25 mouse cellular contexts compared by ENCODE assay signal in the genomic region with DNA sequence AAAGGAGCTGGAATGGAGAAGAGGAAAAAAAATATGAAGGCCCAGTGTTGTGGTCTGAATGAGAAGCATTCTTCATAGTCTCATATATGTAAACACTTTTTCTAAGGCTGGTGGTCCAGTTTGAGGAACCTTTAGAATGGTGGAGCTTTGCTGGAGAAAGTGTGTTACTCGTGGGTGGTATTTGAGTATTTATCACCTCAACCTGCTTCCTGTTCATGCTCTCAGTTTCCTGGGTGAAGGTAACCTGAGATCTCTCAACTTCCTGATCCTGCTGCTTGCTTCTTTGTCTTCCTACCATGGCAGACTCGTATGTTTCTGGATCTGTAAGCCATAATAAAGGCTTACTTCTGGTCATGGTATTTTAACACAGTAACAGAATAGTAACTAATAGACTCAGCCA.
"Had no signal": no experiment of that assay in that cellular context is flagged by ENCODE, and none has a peak within 500 bp of the region (broad histone marks: within the 10 kb centered on the region; RNA-seq: fewer than 3 reads in every experiment).

No protein-coding gene starts in this region.

- H3K9me3 ChIP-seq: heart, embryonic 10.5 days; heart, embryonic 12.5 days; hindbrain, embryonic 10.5 days; hindbrain, embryonic 12.5 days; kidney, embryonic 15.5 days; limb, embryonic 13.5 days; limb, embryonic 15.5 days; liver, embryonic 12.5 days had no signal

- H3K4me1 ChIP-seq: heart, embryonic 10.5 days; heart, embryonic 12.5 days; hindbrain, embryonic 10.5 days; hindbrain, embryonic 12.5 days; kidney, embryonic 15.5 days; limb, embryonic 13.5 days; limb, embryonic 15.5 days; liver, embryonic 12.5 days had no signal

- H3K4me2 ChIP-seq: heart, embryonic 12.5 days; hindbrain, embryonic 12.5 days; hindbrain, embryonic 14.5 days; kidney, embryonic 15.5 days; limb, embryonic 13.5 days; limb, embryonic 15.5 days; liver, embryonic 12.5 days had no signal

- DNase-seq: gastrocnemius, adult 2 months; gastrocnemius, postnatal 10 days; gastrocnemius, postnatal 25 days; heart, adult 18-20 months; heart, postnatal 10 days; heart, postnatal 4 days; kidney, adult 11 months; kidney, adult 2 months; kidney, adult 9 months; kidney, postnatal 10 days; kidney, postnatal 25 days; kidney, postnatal 4 days had no signal

- H3K4me3 ChIP-seq: gastrocnemius, adult 2 months; heart, embryonic 10.5 days; heart, embryonic 12.5 days; hindbrain, embryonic 10.5 days; hindbrain, embryonic 12.5 days; kidney, embryonic 15.5 days; layer of hippocampus, adult 2 months; limb, embryonic 13.5 days; limb, embryonic 15.5 days; liver, embryonic 12.5 days had no signal

- H3K36me3 ChIP-seq: heart, embryonic 10.5 days; heart, embryonic 12.5 days; hindbrain, embryonic 10.5 days; hindbrain, embryonic 12.5 days; kidney, embryonic 15.5 days; limb, embryonic 13.5 days; limb, embryonic 15.5 days; liver, embryonic 12.5 days had no signal

- H3K27ac ChIP-seq: gastrocnemius, adult 2 months; heart, embryonic 10.5 days; hindbrain, embryonic 10.5 days; hindbrain, embryonic 12.5 days; hindbrain, embryonic 14.5 days; kidney, embryonic 15.5 days; layer of hippocampus, adult 2 months; limb, embryonic 13.5 days; limb, embryonic 15.5 days; liver, embryonic 12.5 days; liver, embryonic 14.5 days had no signal

- H3K9ac ChIP-seq: heart, embryonic 12.5 days; hindbrain, embryonic 12.5 days; hindbrain, embryonic 14.5 days; kidney, embryonic 15.5 days; limb, embryonic 13.5 days; limb, embryonic 15.5 days; liver, embryonic 12.5 days; liver, embryonic 14.5 days had no signal

- ATAC-seq: hindbrain, embryonic 16.5 days; intestine, embryonic 16.5 days; liver, embryonic 12.5 days had no signal

- H3K27me3 ChIP-seq: heart, embryonic 12.5 days; hindbrain, embryonic 12.5 days; kidney, embryonic 15.5 days; limb, embryonic 13.5 days; limb, embryonic 15.5 days; liver, embryonic 12.5 days had no signal
